Mouse (Mus musculus) stomach, embryonic 14.5 days (tissue): Measurements from ENCODE around the gene Neurl1a. TPM values are rescaled to one million over a fixed set of nuclear protein-coding genes. Genes with fewer than 3 reads are reported as not detected.
A peak's percentile ranks its signal among the peaks of the same experiment; 100 is the strongest.

Source experiments
- ATAC-seq: fragments of 200-750 bp; cut with Nextera tagmentation; 2 replicates; pipeline ENCODE4 v1.8.0; 2017; ENCODE audit warnings: low read depth, moderate TSS enrichment; ENCODE audit not compliant: insufficient number of reproducible peaks, insufficient read depth, low FRiP score
- H3K27ac ChIP-seq: fragments of 300-500 bp; sonication (generic); 2 replicates; pipeline ENCODE4 v1.5.1; 2014; ENCODE audit warnings: mild to moderate bottlenecking, low read length, moderate library complexity, mixed read lengths
- H3K27me3 ChIP-seq: fragments of 300-500 bp; sonication (generic); 2 replicates; pipeline ENCODE4 v1.6.1; 2014; ENCODE audit warnings: low read length, control low read depth, mixed read lengths; ENCODE audit not compliant: control insufficient read depth, insufficient read depth
- H3K36me3 ChIP-seq: fragments of 300-500 bp; sonication (generic); 2 replicates; pipeline ENCODE4 v1.6.1; 2014; ENCODE audit warnings: mild to moderate bottlenecking, control low read depth, low read length, moderate library complexity, mixed read lengths; ENCODE audit not compliant: control insufficient read depth, insufficient read depth
- H3K4me1 ChIP-seq: fragments of 300-500 bp; sonication (generic); 2 replicates; pipeline ENCODE4 v1.6.1; 2014; ENCODE audit warnings: low read length, control low read depth, mixed read lengths; ENCODE audit not compliant: control insufficient read depth, insufficient read depth
- H3K4me2 ChIP-seq: fragments of 300-500 bp; sonication (generic); replicated peaks from 2 replicates; pipeline ENCODE4 v1.6.1; 2014; ENCODE audit warnings: low read depth, low read length, control low read depth
- H3K4me3 ChIP-seq: fragments of 300-500 bp; sonication (generic); 2 replicates; pipeline ENCODE4 v1.5.1; 2014; ENCODE audit warnings: low read depth, low read length, control low read depth
- H3K9ac ChIP-seq: fragments of 300-500 bp; sonication (generic); replicated peaks from 2 replicates; pipeline ENCODE4 v1.6.1; 2014; ENCODE audit warnings: low read depth, mild to moderate bottlenecking, control low read depth, low read length, moderate library complexity, mixed read lengths
- H3K9me3 ChIP-seq: fragments of 300-500 bp; sonication (generic); 2 replicates; pipeline ENCODE4 v1.6.1; 2016; ENCODE audit warnings: low read depth, low read length, control low read depth; ENCODE audit not compliant: control insufficient read depth
- WGBS: fragments of 180-500 bp; shearing (Covaris S2); extraction: QIAGEN DNeasy Blood & Tissue Kit; methylation state at CpG from one replicate; pipeline ENCODE4 v1.1.7; 2014; 5-methylcytosine and 5-hydroxymethylcytosine counted together
- polyA plus RNA-seq: library from polyadenylated mRNA; unstranded; fragments of >200 nt; fragmentation: Nextera tagmentation; extraction: Ambion mirVana; gene quantifications from 2 replicates; pipeline ENCODE4 v1.2.1, GENCODE M21; 2014

Gene Neurl1a
- polyA plus RNA-seq, 1 experiment from 2014 or later = 10.2 TPM

DNA sequence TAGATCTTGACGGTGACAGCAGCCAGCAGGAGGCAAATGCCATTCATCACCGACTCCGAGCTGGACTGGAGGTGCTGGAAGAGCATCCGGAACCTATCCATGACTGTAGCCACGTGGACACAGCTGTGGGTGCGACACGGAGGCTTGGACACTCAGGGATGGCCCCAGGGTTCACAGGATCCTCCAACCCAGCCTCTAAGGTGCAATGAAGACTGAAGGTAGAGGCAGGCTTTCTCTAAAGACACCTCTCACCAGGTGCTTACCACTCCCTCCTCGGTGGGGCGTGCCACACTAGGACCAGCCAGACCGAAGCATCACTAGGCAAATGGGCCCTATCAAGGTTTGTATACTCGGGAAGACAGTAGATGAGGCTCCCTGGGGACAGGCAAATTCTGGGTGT, 21.0 kb upstream of the Neurl1a start, which contains the start of gene Calhm3:
Gene Calhm3, minus strand, starts transcription at position 101 of the 400 bp plus-strand sequence.
- no peak within 1 kb of the TSS for H3K4me3 ChIP-seq
- H3K4me2 ChIP-seq = no peak within 1 kb of the TSS
- no peak for ATAC-seq
- H3K27ac ChIP-seq = no peak within 1 kb of the TSS
- H3K9me3 ChIP-seq = no peaks in the 10 kb centered on the region
- no peak within 1 kb of the TSS for H3K9ac ChIP-seq
- no peaks in the 10 kb centered on the region for H3K4me1 ChIP-seq
- no peaks in the 10 kb centered on the region for H3K36me3 ChIP-seq
- no peaks in the 10 kb centered on the region for H3K27me3 ChIP-seq
- 83% methylated on average over 11 of the region's 11 CpGs for WGBS

DNA sequence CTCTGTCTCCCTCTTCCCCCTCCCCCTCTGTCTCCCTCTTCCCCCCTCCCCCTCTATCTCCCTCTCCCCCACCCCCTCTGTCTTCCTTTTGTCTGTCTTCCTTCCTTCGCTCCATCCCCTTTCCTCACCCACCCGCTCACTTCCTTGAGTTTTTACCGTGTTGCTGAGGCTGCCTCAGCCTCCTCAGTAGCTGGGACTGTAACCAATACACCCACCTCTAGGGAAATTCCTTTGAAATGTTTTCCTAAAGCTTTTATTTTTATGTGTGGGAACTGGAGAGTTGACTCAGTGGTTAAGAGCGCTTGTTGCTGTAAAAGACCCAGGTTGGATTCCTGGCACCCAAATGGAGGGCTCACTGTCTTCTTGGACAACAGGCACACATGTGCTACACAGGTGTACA, 17.0 kb upstream of the Neurl1a start:
- 65% methylated on average over 4 of the region's 4 CpGs for WGBS
- no peak for ATAC-seq
- Histone ChIP-seq H3K27ac (no peak overlapping the region), H3K9ac (no peak overlapping the region), H3K4me2 (no peak overlapping the region), H3K36me3 (no peaks in the 10 kb centered on the region), H3K27me3 (no peaks in the 10 kb centered on the region), H3K4me3 (no peak overlapping the region), H3K9me3 (no peaks in the 10 kb centered on the region), H3K4me1 (no peaks in the 10 kb centered on the region)

DNA sequence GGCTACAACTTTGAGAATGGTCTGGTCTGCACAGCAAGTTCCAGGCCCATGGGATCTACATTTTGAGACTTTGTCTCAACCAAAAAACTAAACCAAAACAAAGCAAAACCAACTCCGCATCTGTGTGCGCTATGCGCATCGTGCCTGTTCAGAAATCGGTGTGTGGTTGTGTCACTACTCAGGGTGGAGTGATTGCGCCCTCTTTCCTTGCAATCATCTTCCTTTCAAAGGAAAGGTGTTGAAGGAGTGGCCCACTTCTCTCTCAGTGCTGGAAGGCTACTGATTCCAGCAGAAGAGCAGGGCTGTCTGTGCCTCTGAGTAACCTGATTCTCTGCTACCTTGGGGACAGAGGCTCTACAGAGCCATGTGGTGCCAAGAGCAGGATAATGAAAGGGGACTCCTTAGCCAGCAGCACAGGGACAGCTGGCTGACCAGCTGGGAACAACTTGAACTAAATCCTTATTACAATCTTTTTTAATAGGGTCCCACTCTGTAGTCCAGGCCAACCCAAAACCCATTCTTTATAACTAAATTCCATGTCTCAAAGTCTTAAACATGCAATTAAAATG, 15.4 kb upstream of the Neurl1a start:
- no peak overlapping the region for H3K27ac ChIP-seq

DNA sequence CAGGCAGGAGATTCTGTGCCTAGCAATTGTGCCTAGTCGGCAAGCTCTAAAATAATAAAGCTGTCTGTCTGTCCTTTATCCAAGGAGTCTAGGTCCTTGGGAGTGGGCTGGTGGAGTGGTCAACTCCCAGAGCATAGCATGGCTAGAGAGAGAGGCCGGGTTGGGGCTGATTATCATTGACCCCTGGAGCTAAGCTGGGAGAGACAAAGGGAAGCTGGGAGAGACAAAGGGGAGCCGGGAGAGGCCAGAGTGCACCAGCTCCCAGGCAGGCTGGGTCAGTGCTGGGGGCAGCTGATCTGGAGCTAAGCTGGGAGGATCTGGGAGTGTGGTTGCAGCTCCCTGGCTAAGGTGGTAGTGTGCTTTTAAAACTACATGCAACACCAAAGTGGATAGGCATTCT, 11.9 kb upstream of the Neurl1a start:
- Histone ChIP-seq H3K36me3 (no peaks in the 10 kb centered on the region), H3K27ac (no peak overlapping the region), H3K27me3 (no peaks in the 10 kb centered on the region), H3K4me1 (0 out of 2 replicates have a peak, but pooled peaks cover 3% of the 10 kb centered on the region), H3K9me3 (no peaks in the 10 kb centered on the region), H3K4me2 (no peak overlapping the region), H3K9ac (no peak overlapping the region), H3K4me3 (no peak overlapping the region)
- no peak for ATAC-seq
- 33% methylated on average over 3 of the region's 3 CpGs for WGBS

More for the DNA sequence above, 15.4 kb upstream of the Neurl1a start:
- H3K4me1 ChIP-seq = 0 out of 2 replicates have a peak, but pooled peaks cover 3% of the 10 kb centered on the region
- H3K4me2 ChIP-seq = no peak overlapping the region
- no peak overlapping the region for H3K4me3 ChIP-seq
- no peaks in the 10 kb centered on the region for H3K36me3 ChIP-seq
- WGBS = 92% methylated on average over 6 of the region's 6 CpGs
- no peak for ATAC-seq
- no peaks in the 10 kb centered on the region for H3K27me3 ChIP-seq
- no peaks in the 10 kb centered on the region for H3K9me3 ChIP-seq
- no peak overlapping the region for H3K9ac ChIP-seq

DNA sequence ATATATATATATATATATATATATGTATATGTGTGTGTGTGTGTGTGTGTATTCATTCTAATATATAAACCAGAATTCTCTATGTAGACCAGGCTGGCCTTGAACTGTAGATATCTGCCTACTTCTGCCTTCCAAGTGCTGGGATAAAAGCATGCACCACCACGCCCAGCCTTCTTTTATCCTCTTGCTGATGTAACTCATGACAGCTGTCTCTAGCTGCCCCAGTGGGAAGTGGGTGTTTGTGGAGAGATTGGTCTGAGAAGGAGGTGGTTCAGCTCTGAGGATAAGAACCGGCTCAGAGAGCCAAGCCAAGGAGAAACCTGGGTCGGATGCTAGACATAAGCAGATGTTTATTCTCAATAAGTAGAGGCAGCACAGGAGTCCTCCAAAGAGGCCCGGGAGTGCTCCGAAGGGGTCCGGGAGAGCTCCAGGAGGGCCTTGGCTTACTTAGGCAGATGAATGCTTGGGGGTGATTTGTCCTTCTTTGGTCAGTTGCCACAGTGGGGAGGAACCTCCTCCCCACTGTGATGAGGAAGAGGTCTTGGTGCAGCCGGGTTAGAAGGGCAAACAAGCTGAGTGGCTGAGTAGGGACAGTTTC, 10.9 kb upstream of the Neurl1a start:
- ATAC-seq = no peak
- Histone ChIP-seq H3K4me2 (0 out of 2 replicates have a peak overlapping the region, but pooled peaks have one; percentile 33), H3K4me3 (no peak overlapping the region), H3K36me3 (no peaks in the 10 kb centered on the region), H3K9me3 (no peaks in the 10 kb centered on the region), H3K27ac (no peak overlapping the region), H3K27me3 (no peaks in the 10 kb centered on the region), H3K4me1 (0 out of 2 replicates have a peak, but pooled peaks cover 3% of the 10 kb centered on the region), H3K9ac (no peak overlapping the region)
- 51% methylated on average over 7 of the region's 7 CpGs for WGBS

DNA sequence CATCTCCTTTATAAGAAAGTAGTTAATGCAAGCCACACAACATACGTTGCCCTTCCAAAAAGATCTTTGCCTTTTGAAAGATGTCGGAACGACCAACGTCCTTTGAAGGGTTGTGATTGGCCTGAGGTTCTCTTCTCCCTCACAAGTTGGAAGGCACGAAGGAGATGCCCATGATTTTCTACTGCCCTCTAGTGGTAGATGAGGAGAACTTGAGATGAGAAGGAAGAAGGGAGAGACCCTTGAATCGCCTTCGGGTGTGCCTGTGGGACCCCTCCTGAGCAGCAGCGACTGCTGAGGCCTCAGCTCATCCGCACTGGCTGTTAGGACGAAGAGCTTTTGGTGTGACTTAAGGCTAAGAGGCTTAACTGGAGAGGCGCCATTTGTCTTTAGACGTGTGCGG, 10.4 kb upstream of the Neurl1a start:
- 10% methylated on average over 13 of the region's 13 CpGs for WGBS
- no peak overlapping the region for H3K4me3 ChIP-seq
- no peak for ATAC-seq

DNA sequence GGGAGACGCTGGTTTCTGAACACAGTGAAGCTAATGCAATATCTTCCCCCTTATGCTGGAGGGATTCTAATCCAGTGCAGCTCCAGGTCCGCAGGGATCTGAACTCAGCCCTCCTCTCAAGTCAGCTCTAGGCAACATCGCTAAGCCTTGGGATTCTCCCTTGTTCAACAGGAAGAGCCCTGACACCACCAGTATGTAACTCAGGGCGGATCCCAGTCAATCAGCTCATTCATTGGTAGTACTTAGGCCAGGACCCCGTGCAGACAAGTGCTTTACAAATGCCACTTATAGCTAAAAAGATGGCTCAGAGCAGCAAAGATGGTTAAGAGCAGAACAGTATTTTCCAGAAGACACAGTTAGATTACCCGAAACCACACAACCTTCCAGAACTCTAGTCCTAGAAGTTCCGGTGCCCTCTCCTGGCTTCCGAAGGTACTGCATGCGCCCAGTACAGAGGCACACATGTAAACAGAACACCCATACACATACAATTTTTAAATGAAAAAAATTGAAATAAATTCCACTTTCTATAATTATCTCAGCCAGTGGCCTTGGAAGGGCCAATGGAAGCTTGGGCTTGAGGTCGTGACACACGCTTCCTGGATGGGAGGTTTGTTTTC, 9.7 kb upstream of the Neurl1a start:
- no peak; the same call in 1 of the 2 replicates for ATAC-seq

More for the DNA sequence above, 10.4 kb upstream of the Neurl1a start:
- H3K27ac ChIP-seq = no peak overlapping the region
- H3K4me2 ChIP-seq = peak overlapping the region; percentile 33
- H3K4me1 ChIP-seq = 0 out of 2 replicates have a peak, but pooled peaks cover 3% of the 10 kb centered on the region
- H3K9me3 ChIP-seq = no peaks in the 10 kb centered on the region
- no peaks in the 10 kb centered on the region for H3K36me3 ChIP-seq
- no peak overlapping the region for H3K9ac ChIP-seq
- H3K27me3 ChIP-seq = no peaks in the 10 kb centered on the region

DNA sequence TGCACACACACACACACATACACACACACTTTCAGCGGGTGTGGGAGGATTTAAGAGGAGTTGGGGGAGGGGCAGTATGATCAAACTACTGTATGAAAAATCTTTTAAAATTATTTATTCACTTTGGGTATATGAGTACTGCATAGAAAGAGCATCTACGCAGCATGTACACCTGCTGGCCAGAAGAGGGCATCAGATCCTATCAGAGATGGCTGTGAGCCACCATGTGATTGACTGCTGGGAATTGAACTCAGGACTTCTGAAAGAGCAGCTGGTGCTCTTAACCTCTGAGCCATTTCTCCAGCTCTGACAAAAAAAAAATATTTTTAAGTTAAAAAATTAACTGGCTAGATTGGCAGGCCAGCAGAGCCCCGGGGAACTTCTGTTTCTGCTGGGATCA, 4.1 kb upstream of the Neurl1a start:
- no peak overlapping the region for H3K27ac ChIP-seq
- no peak overlapping the region for H3K4me3 ChIP-seq
- no peaks in the 10 kb centered on the region for H3K4me1 ChIP-seq
- no peaks in the 10 kb centered on the region for H3K9me3 ChIP-seq
- H3K27me3 ChIP-seq = no peaks in the 10 kb centered on the region
- no peak for ATAC-seq
- 54% methylated on average over 3 of the region's 3 CpGs for WGBS
- no peak overlapping the region for H3K9ac ChIP-seq
- no peak overlapping the region for H3K4me2 ChIP-seq
- H3K36me3 ChIP-seq = no peaks in the 10 kb centered on the region

More for the DNA sequence above, 9.7 kb upstream of the Neurl1a start:
- 26% methylated on average over 11 of the region's 11 CpGs for WGBS
- H3K4me1 ChIP-seq = 0 out of 2 replicates have a peak, but pooled peaks cover 3% of the 10 kb centered on the region
- no peaks in the 10 kb centered on the region for H3K27me3 ChIP-seq
- no peaks in the 10 kb centered on the region for H3K36me3 ChIP-seq
- no peaks in the 10 kb centered on the region for H3K9me3 ChIP-seq
- peak overlapping the region; percentile 33 for H3K4me2 ChIP-seq
- no peak overlapping the region for H3K4me3 ChIP-seq
- no peak overlapping the region for H3K9ac ChIP-seq
- H3K27ac ChIP-seq = no peak overlapping the region
